Mouse (Mus musculus): ENCODE results near the gene Ncor1.

DNA sequence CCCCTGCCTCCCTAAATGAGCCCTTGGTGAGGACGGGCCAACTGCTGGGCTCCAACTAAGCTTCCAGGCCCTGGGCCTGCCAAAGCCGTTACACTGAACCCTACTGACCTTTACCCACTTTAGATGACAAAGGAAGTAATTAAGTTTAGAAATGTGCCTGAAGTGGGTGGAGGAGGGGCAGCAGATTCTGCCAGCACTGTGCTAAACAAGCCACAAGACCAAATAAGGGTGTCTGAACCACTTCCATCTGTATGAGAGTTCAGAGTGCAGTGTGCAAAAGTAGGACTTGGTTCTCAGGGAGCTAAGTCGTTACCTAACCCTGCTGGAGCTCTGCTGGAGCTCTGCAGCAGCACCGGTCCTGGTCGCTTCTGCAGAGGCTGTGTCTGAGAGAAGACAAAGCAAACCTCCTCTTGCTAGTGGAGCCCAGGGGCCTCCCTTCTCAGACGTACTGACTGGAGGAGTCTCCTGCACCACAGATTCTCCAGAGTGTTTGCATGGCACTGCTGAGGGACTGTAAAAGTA, 36.5 kb upstream of the Ncor1 start:
- TF ChIP-seq CTCF (IDR thresholded peaks at IDR 0.05; ENCODE audit: low read depth) (no peak), EP300 (IDR thresholded peaks at IDR 0.05; ENCODE audit: low read depth) (no peak)
